Mouse (Mus musculus) urinary bladder, postnatal 25 days (tissue): ENCODE measurements around the gene Arhgap15.

Experiments
- DNase-seq: peaks from one replicate; pipeline ENCODE4 v3.0.0; 2022; ENCODE audit warnings: low spot score

Arhgap15 gene

DNA sequence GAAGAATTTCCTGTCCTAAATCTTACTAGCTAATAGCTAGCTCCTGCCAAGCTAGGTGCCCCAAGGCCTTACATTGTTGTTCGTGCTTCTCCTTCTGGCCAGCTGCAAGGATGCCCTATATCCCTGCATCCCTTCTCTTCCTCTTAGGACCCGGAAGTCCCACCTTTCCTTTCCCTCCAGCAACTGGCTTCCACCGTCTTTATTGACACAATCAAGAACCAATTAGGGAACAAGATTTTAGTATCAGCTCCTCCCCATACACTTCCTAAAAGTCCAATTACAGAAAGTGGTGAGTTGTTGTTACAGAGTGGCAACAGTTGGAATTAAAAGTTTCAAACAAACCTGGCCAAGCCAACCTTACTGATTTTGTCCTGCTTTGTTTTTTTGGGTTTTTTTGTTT, 183.1 kb downstream of the Arhgap15 start:
- DNase-seq: no peak

DNA sequence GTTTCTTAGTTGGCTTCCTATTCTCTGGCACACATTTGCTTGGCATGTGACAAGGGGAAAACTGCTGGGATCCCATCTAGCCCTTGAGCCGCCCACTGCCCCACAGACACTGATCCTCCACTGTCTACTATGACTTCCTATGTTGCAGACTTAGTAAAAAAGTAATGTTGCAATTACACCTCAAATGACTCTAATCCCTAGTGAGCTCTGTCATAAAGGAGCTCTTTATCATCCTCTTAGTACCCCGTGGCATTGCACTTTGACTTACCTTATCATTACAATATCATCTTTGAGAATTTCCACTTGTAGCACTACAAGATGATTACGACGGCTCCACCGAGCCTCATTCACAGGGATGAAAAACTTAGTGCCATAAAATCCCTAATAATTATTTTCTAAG, 190.6 kb downstream of the Arhgap15 start:
- no peak for DNase-seq

DNA sequence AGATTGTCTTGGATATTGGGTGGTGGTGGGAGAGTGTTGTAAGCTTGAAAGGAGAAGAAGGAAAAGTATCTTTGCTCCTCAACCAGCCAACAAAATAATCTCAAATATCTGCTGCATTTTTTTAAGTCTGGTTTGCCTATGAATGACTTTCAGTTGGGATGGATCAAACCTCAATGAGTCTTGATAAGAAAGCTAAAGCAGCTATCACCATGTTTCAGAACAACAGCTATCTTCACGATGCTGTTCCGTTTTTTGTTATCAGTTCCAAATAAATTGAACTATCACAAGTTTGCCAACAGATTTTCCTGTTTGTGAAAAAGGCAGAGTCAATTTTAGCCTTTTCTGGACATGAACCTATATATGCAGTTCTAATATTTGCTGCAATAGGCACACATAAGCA, 197.1 kb downstream of the Arhgap15 start:
- no peak for DNase-seq

DNA sequence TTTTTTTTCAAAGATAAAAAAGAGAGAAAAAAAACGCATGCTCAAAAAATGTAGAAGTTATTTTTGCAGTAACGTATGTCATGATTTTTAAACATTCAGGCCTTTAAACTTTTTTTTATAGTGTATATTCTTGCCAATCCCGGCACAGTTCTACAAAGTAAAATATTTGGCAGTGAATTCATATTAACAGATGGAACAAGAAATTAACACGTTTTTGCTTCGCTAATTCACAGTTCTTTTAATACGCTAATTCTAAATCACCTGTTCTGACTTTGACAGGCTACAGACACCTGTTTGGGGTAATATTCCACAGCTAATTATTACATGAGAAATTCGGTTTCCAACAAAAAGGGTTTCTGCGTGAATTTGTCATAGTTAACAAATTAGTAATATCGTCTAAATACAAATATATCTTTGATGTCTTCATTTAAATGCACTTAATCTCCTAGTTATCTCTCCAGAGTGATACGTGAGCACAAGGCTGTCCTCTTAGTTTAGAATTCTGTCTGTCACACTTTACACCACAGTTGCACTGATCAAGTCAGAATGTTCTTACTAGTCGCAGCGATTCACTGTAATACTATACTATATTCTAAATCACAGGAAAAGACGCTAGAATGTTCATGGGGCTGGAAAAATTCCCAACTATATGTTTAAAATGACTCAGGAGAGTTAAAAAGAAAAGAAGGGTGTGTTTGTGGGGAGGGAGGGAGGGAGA, 201.3 kb downstream of the Arhgap15 start:
- no peak for DNase-seq

DNA sequence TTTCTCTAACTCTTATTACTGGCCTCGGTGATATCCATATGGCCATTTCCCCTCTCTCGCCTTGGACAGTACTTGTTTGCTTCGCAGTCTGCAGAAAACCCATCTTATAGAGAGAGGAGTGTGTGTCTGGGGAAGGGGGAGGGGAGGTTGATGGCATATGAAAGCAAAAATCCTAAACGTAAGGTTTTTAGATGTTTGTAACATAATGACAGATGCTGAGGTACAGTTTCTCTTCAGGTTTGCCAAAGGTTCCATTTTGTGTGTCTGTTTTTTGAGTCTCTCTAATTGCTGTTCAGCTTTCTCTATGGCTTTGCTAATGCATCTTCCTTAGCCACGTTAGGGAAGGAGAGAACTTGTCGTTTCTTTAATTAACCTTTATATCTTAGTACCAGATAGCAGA, 202.1 kb downstream of the Arhgap15 start:
- DNase-seq: no peak

DNA sequence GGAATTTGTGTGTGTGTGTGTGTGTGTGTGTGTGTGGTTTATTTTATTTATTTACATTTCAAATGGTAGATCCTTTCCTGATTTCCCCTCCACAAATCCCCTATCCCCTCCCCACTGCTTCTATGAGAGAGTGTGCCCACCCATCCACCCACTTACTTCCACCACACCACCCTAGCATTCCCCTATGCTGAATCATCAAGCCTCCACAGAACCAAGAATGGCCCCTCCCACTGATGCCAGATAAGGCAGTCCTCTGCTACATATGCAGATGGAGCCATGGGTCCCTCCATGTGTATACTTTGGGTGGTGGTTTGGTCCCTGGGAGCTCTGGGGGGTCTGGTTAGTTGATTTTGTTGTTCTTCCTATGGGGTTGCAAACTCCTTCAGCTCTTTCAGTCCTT, 210.6 kb downstream of the Arhgap15 start:
- no peak for DNase-seq

DNA sequence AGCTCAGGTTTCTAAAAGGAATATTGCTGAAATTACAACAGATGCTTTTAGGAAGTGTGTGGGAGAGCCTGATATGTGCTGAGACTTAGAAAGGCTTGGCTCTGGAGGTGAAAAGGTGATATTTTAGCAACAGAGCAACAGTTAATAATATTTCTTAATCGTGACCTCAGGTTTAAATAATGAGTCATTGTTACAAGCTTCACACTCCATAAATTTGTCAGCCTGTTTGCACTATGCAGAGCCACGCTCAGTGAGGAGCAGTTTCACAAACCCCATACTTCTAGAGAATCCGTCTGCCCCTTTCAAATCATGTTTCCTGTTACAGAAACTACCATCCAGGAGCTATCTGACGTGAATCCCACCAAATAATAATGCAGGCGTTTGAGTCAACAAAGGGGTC, 213.8 kb downstream of the Arhgap15 start:
- DNase-seq: no peak

DNA sequence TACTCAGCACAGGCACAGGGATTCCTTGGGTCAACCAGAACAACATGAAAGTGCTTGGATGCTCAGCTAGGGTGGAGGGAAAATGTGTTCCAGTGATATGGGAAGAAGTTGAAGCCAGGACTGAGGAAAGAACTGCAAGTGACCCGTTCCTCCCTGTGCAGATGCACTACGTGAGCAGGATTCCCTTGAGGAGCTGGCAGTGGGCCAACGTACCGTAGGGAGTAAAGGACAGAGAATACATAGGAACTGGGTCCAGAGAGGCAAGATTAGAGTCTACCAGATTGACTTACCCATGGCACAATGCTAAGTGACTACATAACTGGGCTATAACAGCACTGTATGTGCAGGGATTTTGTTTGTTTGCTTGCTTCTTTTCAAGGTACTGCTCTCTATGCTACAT, 220.0 kb downstream of the Arhgap15 start:
- DNase-seq: no peak

DNA sequence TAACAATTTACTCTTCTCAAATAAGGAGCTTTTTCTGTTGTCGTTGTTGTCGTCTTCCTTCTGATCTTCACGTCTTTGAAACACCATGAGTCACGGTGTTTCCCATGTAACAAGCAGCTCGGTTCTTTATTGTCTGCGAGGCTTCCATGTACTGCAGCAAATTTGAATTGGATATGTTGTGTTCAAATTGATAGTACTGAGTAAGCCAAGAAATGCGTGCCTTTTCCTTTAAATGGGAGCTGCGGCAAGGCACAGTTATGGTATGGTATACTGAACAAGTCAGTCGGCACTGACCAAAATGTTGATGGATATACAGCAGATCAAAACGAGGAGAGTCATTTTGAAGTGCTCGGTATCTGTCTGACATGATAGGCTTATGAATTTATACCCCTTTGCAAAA, 229.1 kb downstream of the Arhgap15 start:
- DNase-seq: no peak

DNA sequence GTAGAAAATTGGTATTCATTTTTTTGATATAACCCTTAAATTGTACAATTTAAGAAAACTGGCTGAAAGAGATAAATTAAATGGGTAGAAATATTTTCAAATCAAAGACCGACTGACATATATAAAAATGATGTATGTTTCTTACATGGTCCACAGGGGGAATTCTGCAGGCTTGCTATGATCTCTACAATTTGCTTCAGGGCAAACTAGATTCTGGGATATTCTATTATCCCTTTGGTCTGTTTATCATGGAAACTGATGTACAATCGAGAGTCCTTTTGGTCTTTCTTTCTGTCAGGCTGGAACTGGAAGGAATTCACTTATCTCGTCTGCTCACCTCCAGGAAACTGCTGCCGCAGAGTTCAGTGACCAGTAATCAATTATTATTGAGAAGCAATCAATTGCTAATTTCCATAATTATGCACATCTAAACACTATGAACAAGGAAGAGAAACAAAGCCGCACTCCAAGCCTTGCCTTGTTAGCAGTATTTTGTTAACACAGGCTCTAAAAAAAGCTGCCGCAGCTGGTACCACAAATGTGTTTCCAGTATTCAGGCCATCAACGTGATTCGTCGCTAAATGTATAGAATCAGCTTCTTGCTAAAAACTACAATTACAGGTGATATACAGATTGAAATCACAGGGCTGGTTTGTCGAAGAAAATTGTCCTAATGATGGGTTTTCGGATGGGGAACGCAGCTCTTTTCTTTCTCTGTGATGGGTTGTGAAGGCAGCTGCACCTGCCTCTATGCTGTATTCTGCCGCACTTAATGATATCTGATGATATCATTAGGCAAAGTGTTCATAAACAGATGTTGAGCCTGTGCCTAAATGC, 229.8 kb downstream of the Arhgap15 start:
- DNase-seq: no peak

DNA sequence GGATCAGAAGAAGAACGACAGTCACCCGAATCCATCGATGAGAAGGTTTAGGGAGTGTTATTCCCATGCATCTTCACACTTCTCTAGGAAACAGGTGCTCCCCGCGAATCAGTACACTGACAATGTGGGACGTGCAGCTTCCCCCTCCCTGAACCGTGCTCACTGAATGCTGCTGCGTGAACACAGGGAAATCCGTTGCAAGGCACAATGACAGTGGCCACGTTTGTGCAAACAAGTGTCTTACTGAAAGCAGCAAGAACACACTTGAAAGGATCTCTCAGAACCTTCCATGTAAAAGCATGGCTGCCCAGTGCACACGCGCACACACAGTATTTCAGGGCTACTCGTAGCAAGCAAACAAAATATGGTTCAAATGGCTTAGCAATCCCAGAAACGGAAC, 237.4 kb downstream of the Arhgap15 start:
- DNase-seq: no peak

DNA sequence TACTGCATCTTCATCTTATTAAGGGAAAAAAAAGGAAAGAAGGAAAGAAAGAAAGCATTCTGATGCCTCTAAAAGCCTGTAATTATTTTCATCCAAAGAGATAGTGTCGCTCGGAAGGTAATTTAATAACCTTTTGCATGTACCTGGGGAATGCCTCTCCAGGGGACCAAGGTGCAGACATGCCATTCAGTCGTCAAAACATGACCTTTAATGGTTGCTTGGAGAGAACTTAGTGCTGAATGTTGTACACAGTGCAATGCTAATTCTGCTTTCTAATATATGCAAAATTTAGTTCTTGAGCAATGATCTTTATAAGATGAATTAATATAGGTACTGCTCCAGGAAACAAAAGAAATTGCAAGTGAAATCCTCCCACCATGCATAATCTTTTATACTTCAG, 239.3 kb downstream of the Arhgap15 start:
- DNase-seq: no peak

DNA sequence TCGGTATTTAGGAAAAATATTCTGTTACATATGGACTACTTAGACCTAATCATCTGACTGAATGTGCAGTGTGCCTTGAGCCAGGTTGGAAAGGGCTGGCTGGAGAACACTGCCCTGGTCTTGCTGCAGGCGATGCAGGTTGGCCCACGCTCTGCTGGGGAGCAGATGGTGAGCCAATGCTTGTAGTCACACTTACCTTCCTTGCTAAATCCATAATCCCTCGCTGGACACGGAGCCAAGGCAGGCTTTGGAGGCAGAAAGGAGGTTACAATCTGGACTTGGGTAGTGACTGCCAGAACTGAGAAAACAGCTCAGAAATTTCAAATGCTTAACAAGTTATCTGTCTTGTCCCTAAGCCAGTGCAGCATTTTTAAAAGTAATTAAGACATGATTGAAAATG, 241.2 kb downstream of the Arhgap15 start:
- no peak for DNase-seq

DNA sequence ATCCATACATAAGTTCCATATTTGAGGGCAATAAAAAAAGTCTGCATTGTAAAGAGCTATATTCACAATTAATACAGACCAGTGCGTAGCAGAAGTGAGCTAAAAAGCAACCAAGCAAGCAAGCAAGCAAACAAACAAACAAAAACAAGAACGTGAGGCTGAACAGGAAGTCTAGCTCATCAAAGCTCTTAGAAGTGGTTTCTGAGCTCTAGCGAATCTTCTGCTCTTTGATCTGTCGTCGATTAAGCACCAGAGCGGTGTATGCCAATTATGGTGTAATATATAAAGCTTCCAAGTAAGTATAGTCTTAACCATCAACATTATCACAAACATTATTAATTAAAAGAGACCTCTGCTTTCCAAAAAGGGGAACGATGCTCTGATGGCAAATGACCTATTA, 243.9 kb downstream of the Arhgap15 start:
- no peak for DNase-seq

DNA sequence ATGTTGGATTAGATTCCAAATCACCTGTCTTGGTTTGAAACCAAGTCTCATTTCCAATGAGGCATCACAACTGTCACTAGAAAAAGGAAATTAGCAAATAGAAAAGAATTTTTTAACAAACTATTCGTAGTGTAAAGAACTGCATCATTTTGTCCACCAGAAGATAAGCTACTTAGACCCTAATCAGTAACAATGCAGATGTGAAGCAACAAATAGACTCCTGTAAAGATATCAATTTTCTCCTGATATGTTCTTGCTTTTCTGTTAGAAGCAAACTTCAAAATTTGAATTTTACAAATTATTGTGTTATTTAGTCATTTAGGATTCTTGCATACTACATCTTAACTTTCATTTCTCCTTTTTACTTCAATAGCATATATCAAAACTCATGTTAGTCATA, 253.8 kb downstream of the Arhgap15 start:
- no peak for DNase-seq

DNA sequence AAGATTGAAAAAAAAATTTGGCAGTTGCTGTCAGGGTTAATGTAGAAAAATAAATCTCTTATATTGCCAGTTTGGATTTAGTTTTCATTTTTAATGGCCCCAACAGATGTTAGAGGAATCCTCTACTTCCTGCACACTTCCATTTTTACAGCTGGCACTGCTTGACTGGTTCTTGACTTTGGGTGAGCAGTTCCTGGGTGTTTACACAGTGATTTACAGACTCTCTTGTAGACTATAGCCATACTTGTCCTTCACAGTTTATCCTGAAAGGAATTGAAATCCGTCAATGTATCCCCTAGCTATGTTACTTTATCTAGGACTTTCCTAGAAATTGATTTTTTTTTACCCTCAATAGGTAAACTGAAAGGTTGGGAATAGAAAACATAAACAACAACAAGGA, 261.6 kb downstream of the Arhgap15 start:
- no peak for DNase-seq

DNA sequence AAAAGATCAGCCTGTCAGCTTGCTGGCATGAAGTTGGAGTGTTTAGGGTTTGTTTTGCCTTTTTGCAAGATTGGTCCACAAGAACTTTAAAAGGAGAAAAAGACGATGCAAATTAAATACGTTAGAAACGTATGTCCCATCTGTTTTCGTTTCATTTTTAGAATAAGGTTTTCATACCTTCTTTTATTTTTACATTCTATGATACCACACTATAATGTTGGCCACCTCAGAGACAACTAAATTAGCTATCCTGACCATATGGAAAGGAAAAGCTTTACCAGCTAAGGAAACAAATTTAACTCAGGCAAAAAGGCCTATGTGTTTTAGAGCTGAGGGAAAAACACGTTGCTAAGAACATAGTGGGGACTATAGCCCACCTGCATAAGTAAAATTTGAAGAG, 264.8 kb downstream of the Arhgap15 start:
- DNase-seq: no peak

DNA sequence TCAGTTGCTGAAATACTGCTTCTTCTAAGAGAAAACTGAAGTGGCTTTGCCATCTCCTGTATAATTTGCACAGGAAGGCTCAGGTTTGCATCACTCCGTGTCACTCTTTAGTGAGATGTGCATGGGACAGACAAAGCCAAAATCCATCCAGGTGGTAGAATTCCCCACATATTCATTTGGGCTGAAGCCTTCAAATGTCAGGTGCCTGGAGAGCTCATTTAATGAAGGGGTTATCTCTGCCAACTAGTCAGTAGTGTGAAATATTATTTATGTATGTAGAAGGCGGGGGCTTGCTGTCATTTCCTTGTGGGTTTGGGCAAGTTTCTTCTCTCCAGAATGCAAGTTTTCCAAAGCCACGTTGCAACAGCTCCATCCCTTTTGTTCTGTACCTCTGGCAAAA, 268.1 kb downstream of the Arhgap15 start:
- no peak for DNase-seq

DNA sequence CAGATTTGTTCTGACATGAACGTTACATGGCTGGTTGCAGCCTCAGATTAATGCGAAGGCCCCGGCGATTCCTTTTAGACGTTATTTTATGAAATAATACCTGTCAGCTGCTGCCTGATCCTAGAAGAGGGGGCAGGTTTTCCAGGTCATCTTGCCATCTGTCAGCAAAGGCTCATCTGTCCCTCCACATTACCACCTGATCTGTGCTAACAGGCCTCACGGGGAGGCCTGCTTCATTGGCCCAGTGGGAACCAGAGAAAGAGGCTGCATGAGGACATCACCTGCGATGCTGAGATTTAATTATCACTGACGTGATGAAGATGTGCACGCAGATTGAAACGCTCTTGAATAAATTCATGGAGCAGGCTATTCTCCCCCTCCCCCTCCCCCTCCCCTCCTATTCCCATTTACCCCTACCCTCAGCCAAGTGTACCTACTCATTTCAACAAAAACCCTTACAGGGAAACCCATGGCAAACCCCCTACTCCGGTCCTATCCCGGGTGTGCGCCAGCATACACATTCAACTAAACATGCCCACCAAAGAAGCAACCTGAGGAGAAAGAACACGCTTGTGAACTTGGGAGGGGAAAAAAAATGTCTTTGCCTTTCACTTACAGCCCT, 268.9 kb downstream of the Arhgap15 start:
- DNase-seq: no peak

DNA sequence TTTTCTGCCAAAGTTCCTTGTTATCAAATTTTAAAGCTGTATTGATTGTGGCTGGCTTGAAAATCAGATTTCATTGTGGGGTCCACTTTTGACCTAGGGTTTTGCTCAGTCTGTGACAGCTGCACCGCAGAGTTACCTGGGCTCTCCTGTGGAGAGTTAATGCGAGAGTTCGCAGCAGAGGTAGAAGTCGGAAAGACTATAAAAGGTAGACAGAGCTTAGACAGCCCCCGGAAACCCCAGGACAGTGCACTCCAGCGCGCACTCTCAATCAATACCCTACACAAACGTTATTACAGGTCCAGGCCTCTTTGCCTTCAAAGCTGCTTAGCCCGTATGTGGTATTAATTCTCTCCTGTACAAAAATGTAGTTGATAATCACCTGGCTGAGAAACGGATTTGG, 269.4 kb downstream of the Arhgap15 start:
- no peak for DNase-seq

DNA sequence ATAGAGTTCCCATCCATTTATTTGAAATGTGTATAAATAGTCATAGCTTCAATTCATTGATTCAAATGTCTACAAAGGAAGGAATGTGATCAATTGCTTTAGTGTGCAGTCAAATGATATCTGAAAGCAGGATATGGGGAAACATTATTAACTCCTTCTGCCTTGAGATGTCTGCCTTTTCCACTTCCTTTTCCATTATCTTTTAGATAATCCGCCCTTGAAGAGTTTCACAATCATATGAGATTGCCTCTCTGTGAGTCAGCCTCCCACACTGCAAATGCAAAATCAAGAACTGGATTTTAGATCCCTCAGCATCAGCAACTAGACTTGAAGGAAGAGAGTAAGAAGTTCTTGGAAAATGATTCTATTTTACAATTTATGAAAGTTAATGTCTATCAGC, 276.1 kb downstream of the Arhgap15 start:
- DNase-seq: no peak

DNA sequence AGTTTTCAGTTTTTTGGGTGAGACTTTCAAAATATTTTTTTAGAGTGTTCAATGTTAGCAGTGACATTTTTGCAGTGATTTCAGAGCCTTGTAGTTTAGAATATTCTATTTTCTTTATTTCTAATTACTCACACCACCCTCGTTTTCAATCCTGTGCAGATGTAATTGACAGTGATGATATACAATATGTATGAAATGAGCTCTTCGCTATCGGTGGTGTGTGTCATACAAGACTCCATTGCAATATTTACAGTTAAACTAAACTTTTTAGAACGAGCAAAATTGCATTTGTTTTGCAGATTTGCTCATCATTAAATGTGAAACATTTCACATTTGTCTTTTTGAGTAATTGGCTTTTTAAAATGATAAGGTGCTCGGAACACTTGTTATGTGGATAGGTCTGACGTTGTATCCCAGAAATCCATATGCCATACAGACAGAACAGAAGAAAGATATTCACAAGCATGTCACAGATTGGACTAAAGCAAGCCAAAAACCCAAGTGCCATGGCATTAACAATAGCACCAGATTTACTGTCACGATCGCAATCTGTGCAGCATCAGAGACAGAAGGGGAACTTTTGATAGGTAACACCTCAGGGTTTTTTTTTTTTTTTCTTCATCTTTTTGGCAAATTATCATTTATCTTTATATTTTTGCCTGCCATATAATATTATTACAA, 280.6 kb downstream of the Arhgap15 start:
- no peak for DNase-seq

DNA sequence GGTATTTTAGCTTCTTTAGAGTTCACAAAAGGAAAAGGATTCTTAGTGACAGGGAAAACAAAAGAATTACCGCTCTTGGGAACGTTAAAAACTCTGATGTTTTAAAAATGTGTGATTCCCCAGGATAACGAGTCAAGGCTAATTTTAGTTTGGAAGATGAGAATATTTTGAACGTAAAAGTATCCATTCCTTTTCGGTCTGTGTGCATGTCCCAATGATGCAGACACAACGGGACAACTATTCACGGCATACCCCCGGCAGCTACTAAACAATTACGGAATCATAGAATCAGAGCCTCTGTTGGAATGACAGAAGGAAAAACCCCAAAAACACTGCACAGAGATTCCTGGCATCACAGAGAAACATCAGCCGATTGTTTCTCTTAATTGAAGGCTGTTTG, 281.2 kb downstream of the Arhgap15 start:
- DNase-seq: no peak
